Mouse (Mus musculus): ENCODE measurements around the gene Lbhd2.

The Lbhd2 gene

DNA sequence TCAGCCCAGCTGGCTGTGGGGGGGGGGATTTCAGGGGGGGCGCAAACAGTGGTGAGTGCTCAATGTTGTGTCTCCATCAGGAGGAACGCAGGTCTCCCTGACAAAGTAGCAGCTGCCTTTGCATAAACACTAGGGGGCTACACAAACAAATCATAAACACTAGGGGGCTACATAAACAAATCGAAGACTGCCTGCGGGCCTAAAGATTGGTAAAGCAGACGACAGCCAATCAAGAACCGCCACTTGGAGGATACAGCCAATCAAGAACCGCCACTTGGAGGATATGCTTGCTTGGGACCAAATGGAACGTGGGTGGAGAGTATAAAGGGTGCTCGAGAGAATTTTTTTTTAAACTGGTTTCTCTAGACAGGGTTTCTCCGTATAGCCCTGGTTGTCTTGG, 1.7 kb upstream of the Lbhd2 start:
- DNase-seq (ENCODE audit: low spot score in 2 of 2): no peak

DNA sequence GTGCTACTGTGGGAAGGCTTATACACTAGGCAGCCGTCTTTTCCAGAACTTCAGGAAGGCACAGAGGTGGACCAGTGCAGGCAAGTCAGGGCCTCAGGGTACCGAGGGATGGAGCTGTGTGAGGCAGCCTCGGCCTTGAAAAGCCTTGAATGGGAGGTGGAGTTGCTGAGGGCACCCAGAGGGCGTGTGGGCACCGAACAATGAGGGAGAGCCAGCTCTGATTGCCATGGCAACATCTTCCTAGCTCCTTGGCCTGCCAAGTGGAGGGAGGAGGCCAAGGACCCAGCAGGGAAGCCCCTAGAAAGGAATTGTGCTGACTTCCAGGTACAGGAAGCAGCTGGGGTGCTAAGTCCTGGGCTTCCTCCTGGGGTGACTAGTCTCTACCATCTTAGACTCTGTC, 3.0 kb downstream of the Lbhd2 start:
- no peak for DNase-seq (ENCODE audit: low spot score in 2 of 2)

DNA sequence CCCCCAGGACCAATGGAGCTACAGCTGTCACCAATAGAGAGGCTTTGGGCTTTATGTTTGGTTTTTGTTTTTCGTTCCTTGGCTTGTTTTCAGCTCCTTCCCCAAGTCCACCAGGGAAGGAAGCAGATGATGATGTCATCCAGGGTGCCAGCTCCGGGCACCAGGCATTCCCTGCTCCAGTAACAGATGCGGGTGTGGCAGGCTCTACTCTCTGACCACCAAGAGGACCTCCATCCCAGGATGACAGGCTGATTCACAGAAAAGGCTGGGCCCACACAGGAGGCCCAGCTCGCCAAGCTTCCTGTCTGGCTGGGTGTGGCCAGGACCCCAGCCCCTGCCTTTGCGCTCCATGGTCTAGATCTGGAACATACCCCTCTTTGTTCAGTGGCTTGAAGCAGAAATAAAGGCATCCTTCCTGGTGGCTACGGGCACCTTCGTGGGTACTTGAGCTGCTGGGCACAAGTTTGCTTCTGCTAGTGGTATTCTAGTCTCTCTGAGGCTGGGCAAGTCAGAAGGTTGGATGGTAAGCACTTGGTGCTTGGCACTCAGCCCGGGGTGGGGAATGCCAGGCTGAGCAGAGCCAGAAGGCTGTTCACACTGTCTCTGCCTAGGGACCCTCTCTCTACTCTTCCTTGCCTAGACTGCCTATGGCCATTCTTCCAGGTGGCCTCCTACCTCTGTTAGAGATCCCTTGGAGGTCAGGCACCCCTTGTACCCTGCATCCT, 5.2 kb downstream of the Lbhd2 start:
- DNase-seq (ENCODE audit: low spot score in 2 of 2): no peak

DNA sequence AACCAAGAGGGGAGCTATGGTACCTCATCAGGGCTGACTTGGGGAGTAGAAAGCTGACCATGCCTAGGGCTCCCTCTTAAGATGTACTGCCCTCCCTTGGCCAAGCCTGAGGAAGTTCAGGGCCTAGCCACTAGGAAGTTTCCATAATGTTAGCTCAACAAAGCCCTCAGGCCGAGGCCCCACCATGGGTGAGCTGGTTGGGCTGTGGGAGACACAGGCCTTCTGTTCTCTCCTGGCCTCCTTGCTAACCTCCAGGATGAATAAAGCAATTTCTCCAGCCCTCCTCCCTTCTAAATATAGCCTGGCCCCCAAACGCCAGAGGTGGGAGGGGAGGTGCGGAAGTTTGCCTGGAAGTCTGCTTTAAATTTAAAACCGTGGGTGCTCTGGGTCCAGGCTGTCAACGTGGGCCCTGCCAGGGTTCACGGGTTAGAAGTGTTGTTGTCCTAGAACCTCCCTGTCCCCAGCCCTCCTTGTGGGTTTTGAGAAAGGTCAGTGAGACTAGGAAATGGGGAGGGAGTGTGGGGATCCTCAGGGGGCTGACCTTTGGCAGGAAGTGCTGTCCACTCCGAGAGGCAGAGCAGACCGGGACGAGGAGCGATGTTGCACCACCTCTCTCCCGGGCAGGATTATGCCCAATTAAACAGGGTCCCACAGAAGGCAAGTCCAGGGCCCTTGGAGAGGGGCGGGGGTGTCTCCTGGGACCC, 6.1 kb downstream of the Lbhd2 start:
- no peak for DNase-seq (ENCODE audit: low spot score in 2 of 2)

DNA sequence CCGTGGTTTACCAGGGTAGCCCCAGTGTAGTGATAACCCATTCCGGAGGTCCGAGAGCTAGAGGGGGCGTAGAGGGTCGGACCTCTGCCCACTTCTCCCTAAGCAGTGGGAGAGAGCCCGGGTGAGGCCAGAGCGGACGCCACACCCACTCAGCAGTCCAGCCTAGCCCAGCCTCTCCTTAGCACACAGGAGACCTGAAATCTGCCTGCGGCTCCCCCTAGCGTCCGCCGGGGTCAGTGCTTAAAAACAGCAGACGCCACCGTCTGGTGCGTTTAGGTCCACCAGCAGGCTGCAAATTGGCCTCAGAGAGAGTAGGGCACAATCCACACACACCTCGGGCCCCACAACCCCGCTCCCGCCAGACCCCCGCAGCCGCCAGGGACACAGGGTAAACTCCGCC, 6.7 kb downstream of the Lbhd2 start:
- DNase-seq (ENCODE audit: low spot score in 2 of 2): peak; percentile 89 to 90

DNA sequence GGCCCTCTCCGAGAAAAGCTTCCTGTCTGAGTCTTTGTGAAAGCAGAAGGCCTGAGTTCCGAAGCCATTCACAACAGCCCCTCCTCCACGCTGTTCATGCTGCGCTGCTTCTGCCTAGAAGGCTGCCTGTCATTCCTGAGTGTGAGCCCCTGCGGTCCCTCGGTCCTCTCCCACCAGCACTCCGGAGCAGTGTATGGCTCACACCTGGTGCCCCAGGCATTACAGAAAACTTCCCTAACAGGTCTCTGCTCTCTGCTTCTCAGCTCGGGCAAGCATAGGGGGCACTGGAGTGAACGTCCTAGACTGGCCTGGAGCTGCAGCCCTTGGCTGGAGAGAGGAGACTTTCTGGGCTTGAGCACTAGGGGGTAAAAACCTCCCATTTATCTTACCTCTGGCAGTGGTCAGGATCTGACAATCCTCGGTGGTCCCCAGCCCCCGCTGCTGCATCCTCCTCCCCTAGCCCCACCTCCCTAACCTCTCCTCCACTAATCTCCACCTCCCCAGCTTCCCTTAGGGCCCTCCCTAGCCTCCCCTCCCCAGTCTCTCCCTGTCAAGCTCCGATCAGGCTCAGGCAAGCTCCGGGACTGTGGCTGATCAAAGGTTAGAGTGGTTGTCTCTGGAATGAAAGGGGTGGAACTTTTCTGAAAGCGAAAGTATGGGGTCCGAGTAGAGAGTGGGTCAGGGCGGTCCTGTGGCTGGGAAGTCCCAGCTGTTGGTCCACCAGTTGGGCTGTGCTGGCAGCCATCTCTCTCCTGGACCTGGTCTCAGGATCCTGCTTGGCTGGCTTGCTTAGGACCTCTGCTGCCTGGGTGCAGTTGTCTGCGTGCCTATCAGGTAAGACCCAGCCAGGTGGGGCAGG, 10.5 kb downstream of the Lbhd2 start, which contains the start of gene Exoc3l4:
Exoc3l4 (plus strand) TSS at position 97 of the 859 bp plus-strand sequence.
- no peak for DNase-seq (ENCODE audit: low spot score in 2 of 2)

DNA sequence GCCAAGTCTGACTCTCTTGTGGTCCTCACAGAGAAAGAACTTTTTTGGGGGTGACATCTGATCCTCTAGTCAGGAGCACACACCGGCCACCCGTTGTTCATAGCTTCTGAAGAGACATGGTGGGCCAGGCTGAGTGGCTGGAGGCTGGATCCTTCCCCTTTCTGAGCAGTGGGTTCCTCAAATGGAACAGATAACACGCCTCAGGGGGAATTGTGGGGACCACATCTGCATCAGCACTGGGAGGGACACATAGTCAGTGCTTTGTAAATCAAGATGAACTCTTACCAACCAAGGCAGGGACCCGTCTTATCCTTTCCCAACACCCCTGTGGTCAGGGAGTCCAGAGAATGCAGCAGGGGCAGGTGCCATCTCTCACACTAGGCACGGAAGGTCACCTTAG, 13.3 kb downstream of the Lbhd2 start:
- DNase-seq (ENCODE audit: low spot score in 2 of 2): no peak

DNA sequence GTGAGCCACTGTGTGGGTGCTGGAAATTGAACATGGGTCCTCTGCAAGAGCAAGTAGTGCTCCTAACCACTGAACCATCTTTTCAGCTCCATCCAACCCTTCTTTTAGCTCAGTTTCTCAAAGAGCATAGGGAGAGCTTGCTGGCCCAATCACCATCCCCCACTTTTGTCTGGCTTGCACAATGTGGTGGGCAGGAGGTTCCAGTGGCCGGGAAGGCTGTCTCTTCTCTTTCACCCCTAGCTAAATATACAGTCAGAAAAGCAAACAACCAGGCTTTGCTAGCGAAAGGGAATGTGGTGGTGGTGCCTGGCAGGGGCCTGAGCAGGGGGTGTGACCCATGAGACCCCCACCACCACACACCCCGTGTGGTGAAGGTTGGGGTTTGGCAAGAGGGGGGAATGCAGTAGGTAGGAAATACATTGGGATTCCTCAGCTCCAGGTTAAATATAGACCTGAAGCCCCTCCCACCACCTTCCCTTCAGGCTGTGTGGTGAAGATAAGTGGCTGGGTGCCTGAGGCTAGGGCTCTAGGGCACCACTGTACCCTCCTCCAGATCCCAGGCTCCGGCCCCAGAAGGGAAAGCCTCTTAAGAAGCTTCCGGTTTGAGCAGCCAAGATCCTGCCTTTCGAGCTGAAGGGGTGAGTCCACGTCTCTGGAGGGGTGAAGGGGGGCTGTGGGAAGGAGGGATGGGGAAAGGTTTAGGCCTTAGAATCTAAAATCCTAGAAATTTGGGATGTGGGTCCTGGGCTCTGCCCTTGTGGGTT, 14.5 kb downstream of the Lbhd2 start:
- no peak for DNase-seq (ENCODE audit: low spot score in 2 of 2)

DNA sequence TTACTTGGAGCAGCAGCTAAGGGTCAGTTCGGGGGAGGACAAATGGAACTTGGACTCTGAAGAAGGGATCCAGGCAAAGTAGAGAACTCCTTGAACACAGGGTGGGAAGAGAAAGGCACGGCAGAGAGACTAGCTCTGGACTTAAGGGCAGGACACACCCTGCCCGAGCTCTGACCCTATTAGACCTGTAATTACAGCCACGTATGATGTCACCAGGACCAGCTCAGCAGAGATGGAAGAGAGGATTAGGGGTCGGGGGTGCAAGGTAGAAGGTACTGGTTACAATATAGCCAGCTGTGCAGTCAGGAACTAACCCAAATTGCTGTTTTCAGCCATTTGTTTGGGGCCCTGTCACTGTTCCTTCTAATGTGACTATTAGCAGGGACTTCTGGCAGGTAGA, 16.2 kb downstream of the Lbhd2 start:
- no peak for DNase-seq (ENCODE audit: low spot score in 2 of 2)

DNA sequence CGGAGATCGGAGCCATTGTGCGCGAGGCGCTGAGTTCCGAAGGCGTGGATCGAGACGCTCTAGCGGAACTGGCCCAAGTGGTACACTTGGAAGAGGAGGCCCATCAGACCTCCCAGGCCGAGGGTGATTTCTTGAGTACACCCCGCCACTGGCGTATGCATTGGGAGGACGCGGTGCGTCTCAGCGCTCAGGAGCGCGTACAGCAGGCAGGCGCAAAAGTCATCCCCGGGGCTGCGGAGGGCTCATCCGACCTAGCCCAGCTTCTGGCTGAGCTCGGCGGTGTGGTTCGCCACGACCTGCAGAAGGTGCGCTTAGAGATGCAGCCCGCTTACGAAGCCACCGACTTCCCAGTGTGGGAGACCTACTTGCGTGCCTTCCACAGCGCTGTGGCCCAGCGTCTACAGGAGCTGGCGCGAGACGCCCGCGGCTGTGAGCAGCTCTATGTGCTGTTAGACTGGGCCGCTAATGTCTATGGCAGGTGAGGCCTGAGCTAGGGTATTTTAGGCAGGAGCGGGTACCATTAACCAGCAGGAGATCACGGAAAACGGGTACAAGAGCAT, 17.0 kb downstream of the Lbhd2 start:
- DNase-seq (ENCODE audit: low spot score in 2 of 2): no peak

DNA sequence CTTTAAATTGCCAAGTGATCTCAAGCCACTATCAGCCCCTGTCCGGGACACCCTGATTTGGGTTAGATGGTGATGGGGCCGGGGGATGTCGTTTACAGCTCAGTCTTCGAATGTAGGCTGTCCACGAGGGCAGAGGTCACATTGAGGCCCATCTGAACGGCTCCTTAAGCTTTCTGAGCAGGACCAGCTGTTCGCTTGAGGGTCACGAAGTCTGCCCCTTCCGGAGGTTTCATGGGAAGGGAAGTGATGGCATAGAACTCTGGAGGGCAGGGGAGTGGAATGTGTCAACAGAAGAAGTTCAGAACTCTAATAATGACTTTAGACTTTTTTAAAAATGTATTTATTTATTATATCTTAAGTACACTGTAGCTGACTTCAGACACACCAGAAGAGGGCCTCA, 17.9 kb downstream of the Lbhd2 start:
- DNase-seq (ENCODE audit: low spot score in 2 of 2): no peak

DNA sequence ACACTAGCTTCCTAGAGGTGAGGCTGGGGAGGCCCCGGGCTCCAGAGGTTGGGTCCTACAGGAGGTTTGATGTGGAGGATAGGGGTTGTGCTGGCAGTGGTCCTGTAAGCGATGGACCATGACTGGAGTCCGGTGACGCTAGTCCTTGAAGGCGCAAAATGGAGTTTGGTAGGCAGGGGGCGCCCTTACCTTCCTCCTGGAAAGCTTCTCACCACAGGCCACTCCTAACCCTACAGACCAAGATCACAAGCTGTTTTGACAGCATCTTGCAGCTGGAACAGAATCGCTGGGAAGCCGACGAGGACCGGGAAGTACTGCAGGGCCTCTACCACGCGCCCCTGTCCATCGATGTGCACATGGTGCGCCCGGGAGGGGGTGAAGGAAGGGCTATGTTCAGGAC, 18.6 kb downstream of the Lbhd2 start:
- peak; percentile 81 to 84 for DNase-seq (ENCODE audit: low spot score in 2 of 2)

DNA sequence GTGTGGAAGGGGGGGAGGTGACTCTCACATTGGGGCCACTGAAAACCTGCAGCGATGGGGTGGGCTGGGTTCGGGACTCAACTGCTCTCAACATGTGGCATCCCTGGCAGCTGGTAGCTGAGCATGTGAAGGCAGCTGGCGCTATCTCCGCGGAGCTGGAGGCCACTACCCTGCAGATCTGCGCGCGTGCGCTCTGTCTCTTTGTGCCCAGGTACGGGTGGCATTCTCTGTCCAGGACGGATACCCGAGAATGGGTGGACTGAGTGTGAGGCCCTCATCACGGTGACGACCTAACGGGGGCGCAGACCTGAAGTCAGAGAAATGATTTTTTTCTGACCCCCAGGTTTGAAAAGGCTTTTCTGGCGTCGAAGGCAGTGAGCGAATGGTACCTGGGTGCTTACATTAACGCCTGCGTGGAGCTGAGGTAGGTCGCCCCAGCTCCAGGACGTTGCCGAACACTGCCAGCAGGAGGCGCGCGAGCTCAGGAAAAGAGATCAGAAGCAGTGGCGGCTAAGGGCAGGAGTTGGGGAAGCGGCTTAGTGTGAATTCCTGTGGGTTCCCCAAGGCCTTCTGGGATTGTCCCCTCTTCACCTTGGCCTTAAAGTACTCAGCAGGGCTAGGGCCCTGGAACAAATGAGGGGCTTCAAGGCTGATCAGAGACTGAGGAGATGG, 19.3 kb downstream of the Lbhd2 start:
- DNase-seq (ENCODE audit: low spot score in 2 of 2): peak; percentile 93 to 97

DNA sequence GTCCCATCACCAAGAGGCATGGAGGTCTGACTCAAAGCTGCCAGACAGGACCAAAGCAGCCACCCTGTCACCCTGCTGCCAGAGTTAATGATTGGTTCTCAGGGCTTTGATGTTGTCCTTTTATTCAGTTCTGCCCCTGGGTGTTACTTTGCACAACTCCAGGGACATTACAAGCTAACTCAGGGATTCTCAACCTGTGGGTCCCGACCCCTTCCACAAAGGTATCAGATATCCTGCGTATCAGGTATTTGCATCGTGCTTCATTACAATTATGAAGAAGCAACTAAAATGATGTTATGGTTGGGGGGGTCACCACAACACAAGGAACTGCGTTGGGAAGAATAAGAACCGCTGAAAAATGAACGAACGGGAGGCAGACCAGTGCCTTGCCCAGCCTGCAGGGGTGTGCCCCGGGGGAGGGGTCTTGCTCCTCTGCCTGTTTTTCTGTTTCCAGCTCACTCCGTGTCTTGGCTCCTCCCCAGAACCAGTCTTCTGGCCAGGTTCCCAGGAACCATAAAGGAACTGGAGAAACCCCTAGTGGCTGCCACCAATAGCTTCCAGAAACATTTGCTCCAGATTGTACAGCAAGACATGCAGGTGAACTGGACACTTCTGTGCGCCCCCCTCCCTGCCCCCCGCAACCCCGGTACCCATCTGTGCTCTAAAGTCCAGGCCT, 21.0 kb downstream of the Lbhd2 start:
- DNase-seq (ENCODE audit: low spot score in 2 of 2): no peak

DNA sequence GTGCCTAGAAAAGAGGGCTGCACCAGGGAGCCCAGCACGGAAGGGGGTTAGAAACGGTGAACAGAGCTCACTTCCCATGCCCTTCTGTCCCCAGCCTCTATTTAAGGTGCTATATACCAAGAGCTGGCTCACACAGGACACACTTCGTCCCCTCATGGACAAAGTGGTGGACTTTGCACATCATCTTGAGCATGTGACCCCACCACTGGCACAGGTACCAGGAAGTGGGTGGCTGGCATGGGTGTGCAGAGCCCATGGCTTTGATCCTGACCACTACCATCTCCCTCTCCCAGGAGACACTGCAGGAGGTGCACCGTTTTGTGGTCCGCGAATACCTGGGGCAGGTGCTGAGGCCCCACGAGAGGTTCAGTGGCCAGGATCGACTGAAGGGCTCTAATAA, 21.8 kb downstream of the Lbhd2 start:
- DNase-seq (ENCODE audit: low spot score in 2 of 2): no peak

DNA sequence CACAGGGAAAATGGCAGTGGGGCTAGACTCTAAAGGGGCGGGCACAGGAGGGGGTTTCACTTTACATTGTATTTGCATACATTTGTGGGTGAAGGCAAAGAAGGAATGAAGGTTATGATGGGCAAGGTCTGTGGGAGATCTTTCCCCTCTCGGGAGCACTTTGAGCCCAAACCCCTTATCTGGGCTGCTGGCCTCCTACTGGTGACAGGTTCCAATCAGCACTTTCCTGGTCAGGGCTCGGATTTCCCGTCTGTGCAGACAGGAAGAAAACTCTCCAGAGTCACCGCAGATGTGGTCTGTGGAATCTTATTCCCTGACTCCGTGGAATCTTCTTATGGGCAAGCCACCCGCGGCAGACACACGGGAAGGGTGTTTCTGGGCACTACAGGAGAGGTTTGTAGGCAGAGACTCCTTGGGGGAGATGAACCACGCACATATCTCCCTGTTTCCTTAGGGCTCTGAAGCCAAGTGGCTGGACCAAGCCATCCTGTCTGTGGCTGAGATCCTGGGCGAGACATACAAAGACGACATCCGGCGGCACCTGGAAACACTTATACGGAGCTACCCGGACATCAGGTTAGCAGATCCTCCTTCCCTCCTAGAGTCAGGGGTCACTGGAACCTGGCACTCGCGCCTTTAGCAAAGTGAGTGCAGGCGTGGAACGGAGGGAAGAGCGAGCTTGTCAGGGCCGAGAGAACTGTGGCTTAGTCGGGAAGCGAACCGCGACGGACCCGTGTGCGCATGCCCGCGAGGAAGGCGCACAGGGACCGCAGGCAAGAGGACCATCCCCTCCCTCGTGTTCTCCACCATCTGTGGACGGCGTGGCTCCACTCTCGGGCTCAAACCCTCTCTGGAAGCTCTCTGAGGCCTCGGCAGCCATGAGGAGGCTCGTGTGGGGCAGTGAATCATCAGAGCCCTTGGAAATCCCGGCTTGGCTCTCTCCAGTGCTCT, 22.6 kb downstream of the Lbhd2 start:
- no peak for DNase-seq (ENCODE audit: low spot score in 2 of 2)

DNA sequence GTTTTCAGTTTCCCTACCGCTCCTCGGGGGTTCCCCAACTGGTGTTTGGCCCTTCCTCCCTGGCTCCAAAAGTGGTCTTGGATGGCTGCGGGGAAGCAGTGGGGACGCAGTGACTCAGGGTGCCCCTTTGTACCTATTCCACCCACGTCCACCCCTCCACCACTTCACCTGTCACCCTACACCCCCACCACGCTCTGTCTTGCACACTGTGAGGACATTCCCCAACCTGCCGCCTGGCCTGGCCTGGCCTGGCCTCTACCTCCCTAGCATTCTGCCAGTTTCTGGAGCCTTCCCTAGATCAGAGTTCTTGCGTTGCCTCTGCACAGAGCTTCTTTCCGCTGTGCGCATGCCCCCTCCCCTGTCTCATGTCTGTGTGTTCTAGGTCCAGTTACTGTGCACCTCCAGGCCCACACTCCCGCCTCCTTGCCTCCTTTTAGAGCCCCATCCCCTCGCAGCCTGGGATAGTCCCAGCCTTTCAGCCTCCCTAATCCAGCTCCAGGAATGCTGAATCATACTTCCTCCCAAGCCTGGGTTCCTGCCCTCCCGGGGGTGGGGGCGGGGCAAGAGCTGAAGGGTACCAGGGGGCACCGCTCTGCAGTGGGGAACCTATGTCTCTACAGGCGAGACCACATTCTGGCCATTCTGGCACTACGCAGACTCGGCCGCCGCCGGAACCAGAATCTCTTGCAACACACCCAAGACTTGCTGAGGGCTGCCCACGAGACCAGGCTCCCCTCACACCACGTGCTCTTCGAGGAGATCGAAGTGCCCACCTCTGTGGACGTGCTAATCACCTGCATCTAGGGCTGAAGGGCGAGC, 23.6 kb downstream of the Lbhd2 start:
- no peak for DNase-seq (ENCODE audit: low spot score in 2 of 2)

Data from frontal cortex, postnatal 36 days (tissue).